Mouse (Mus musculus): ENCODE results near the gene Hmcn2.

DNA sequence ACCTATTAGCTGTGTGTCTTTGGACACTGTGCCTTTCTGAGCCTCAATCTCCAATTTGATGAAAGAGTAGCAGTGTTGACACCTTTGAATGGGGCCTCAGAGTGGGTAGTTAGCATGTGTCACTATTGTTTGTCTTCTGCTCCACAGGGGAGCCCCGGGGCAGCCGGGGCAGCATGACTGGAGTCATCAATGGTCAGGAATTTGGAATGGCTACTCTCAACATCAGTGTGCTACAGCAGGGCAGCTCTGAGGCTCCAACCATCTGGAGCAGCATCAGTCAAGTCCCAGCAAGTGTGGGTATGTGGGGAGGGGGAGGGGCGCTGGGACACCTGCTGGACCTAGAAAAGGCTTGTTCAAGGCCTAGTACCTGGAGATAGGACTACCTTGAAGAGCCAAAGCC, 136.4 kb downstream of the Hmcn2 start:
- TF ChIP-seq CTCF (IDR thresholded peaks at IDR 0.05; ENCODE audit: insufficient read depth, low read length): no peak
- no peak for TF ChIP-seq POLR2A (IDR thresholded peaks at IDR 0.05; ENCODE audit: borderline replicate concordance, extremely low read depth, low read depth, low read length)

All from lung, adult 2 months (tissue).